Mouse (Mus musculus): ENCODE results near the gene Smtnl2. TPM values are rescaled to one million over a fixed set of nuclear protein-coding genes. Genes with fewer than 3 reads are reported as not detected.

The Smtnl2 gene
- polyA plus RNA-seq, 1 experiment = 20.3 TPM

DNA sequence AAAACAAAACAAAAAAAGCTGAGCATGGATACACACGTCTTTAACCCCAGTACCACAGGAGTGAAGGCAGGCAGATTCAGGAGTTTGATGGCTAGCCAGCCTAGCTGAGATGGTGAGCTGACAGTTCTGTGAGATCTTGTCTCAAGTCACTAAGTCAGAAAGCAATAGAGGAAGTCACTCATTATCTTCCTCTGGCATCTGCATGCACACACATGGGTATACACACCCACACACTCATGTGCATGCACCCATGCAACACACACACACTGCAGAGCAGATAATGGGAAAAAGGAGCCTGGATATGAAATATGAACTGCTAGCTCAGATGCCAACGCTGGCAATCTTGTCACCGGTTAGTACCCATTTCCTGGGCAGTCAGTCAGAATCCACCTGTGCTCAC is 18.3 kb downstream of the Smtnl2 start:
- Histone ChIP-seq H3K27ac (ENCODE audit: insufficient read depth, low read depth, low read length) (no peak overlapping the region), H3K4me3 (ENCODE audit: insufficient read depth, low read depth, low read length) (no peak overlapping the region), H3K27me3 (replicated peaks; ENCODE audit: control insufficient read depth, insufficient read depth, low read length) (no peaks in the 10 kb centered on the region), H3K36me3 (ENCODE audit: control insufficient read depth, insufficient read depth, low read length) (peaks cover 2% of the 10 kb centered on the region; the same call in 1 of the 2 replicates), H3K4me1 (ENCODE audit: control insufficient read depth, insufficient read depth, low read length) (no peaks in the 10 kb centered on the region)
- DNase-seq = no peak
- no peak for TF ChIP-seq POLR2A (IDR thresholded peaks at IDR 0.05; ENCODE audit: low read depth, low read length)
- TF ChIP-seq CTCF (conservative IDR thresholded peaks at IDR 0.05; ENCODE audit: insufficient read depth, insufficient read length, low read depth, low read length) = no peak
- 68% methylated on average over 3 of the region's 3 CpGs for WGBS

DNA sequence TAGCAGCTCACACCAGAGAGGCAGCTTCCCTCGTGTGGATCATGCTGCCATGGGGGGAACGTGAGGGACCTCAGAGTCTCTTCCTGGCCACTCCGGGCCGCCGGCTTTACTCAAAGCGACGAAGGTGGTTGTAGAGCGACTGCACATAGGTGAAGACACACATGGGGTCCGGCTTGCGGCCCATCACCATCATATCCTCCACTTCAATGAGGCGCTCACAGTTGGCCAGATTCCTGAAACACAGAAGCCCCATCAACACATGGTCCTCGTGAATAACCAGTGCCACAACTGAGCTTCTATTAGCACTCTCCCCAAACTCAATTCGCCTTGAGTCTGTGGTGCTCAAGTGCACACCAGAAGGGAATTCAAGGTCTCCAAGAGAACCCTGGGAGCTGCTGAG is 20.3 kb downstream of the Smtnl2 start:
- DNase-seq = no peak
- WGBS = 91% methylated on average over 13 of the region's 13 CpGs
- no peak overlapping the region for H3K27ac ChIP-seq (ENCODE audit: insufficient read depth, low read depth, low read length)
- H3K36me3 ChIP-seq (ENCODE audit: control insufficient read depth, insufficient read depth, low read length) = peaks cover 2% of the 10 kb centered on the region; the same call in 1 of the 2 replicates
- H3K27me3 ChIP-seq (replicated peaks; ENCODE audit: control insufficient read depth, insufficient read depth, low read length) = no peaks in the 10 kb centered on the region
- TF ChIP-seq POLR2A (IDR thresholded peaks at IDR 0.05; ENCODE audit: low read depth, low read length) (no peak), CTCF (conservative IDR thresholded peaks at IDR 0.05; ENCODE audit: insufficient read depth, insufficient read length, low read depth, low read length) (no peak)
- no peaks in the 10 kb centered on the region for H3K4me1 ChIP-seq (ENCODE audit: control insufficient read depth, insufficient read depth, low read length)
- H3K4me3 ChIP-seq (ENCODE audit: insufficient read depth, low read depth, low read length) = no peak overlapping the region

- DNase-seq = no peak
- no peak overlapping the region for H3K4me3 ChIP-seq (ENCODE audit: insufficient read depth, low read depth, low read length)
- 85% methylated on average over 7 of the region's 7 CpGs for WGBS
- no peak overlapping the region for H3K27ac ChIP-seq (ENCODE audit: insufficient read depth, low read depth, low read length)
- peaks cover 2% of the 10 kb centered on the region; the same call in 1 of the 2 replicates for H3K36me3 ChIP-seq (ENCODE audit: control insufficient read depth, insufficient read depth, low read length)
- TF ChIP-seq CTCF (conservative IDR thresholded peaks at IDR 0.05; ENCODE audit: insufficient read depth, insufficient read length, low read depth, low read length) (no peak), POLR2A (IDR thresholded peaks at IDR 0.05; ENCODE audit: low read depth, low read length) (no peak)
- no peaks in the 10 kb centered on the region for H3K27me3 ChIP-seq (replicated peaks; ENCODE audit: control insufficient read depth, insufficient read depth, low read length)
- H3K4me1 ChIP-seq (ENCODE audit: control insufficient read depth, insufficient read depth, low read length) = no peaks in the 10 kb centered on the region
These were observed 21.9 kb downstream of the Smtnl2 start for GRCm38 (mm10) chr11:72389407-72390142.

- H3K4me3 ChIP-seq (ENCODE audit: insufficient read depth, low read depth, low read length) = no peak overlapping the region
- peaks cover 2% of the 10 kb centered on the region; the same call in 1 of the 2 replicates for H3K36me3 ChIP-seq (ENCODE audit: control insufficient read depth, insufficient read depth, low read length)
- no peak for DNase-seq
- no peak for TF ChIP-seq CTCF (conservative IDR thresholded peaks at IDR 0.05; ENCODE audit: insufficient read depth, insufficient read length, low read depth, low read length)
- TF ChIP-seq POLR2A (IDR thresholded peaks at IDR 0.05; ENCODE audit: low read depth, low read length) = no peak
- 94% methylated on average over 6 of the region's 6 CpGs for WGBS
- no peaks in the 10 kb centered on the region for H3K4me1 ChIP-seq (ENCODE audit: control insufficient read depth, insufficient read depth, low read length)
- no peaks in the 10 kb centered on the region for H3K27me3 ChIP-seq (replicated peaks; ENCODE audit: control insufficient read depth, insufficient read depth, low read length)
- no peak overlapping the region for H3K27ac ChIP-seq (ENCODE audit: insufficient read depth, low read depth, low read length)
These were observed 23.4 kb downstream of the Smtnl2 start for GRCm38 (mm10) chr11:72388113-72388529.

DNA sequence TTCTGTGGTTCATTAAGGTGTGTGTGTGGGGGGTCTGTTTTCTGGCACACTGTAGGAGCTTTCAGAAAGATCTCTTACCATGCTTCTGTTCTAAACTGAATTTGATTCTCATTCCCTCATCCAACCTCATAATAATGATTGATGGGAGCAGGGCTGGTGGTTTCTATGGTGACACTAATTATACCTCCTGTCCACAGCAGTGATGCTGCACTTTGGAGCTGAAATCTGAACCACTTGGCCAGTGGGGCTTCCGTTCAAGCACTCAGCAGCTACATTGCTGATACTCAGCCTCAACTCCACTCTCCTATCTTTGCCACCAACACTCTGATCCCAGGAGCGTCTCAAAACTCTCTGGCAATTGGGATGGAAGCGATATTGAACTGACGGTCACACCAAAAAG is 32.2 kb downstream of the Smtnl2 start:
- WGBS = 79% methylated on average over 4 of the region's 4 CpGs
- H3K27me3 ChIP-seq (replicated peaks; ENCODE audit: control insufficient read depth, insufficient read depth, low read length) = no peaks in the 10 kb centered on the region
- H3K36me3 ChIP-seq (ENCODE audit: control insufficient read depth, insufficient read depth, low read length) = no peaks in the 10 kb centered on the region
- no peak overlapping the region for H3K27ac ChIP-seq (ENCODE audit: insufficient read depth, low read depth, low read length)
- TF ChIP-seq POLR2A (IDR thresholded peaks at IDR 0.05; ENCODE audit: low read depth, low read length) (no peak), CTCF (conservative IDR thresholded peaks at IDR 0.05; ENCODE audit: insufficient read depth, insufficient read length, low read depth, low read length) (no peak)
- H3K4me1 ChIP-seq (ENCODE audit: control insufficient read depth, insufficient read depth, low read length) = no peaks in the 10 kb centered on the region
- no peak overlapping the region for H3K4me3 ChIP-seq (ENCODE audit: insufficient read depth, low read depth, low read length)
- DNase-seq = no peak

DNA sequence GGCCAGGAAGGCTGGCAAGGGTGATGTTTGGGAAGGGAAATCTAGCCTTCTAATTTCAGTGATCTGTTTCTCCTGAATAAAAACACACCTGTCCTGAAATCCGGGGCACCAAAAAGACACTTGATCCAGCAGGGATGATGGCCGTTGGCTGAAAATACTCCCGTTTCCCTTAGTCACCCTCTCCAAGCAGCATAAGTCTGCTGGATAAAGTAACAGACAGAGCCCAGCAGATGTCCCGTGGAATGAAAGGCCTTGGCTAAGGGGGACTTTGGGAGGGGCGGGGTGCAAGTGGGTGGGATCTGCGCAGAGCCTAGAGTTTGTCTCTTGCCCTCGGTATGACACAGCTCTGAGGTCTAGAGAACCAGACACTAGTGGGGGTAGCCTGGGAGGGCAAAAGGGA is 33.3 kb downstream of the Smtnl2 start:
- no peaks in the 10 kb centered on the region for H3K27me3 ChIP-seq (replicated peaks; ENCODE audit: control insufficient read depth, insufficient read depth, low read length)
- no peaks in the 10 kb centered on the region for H3K36me3 ChIP-seq (ENCODE audit: control insufficient read depth, insufficient read depth, low read length)
- 63% methylated on average over 7 of the region's 7 CpGs for WGBS
- no peak for TF ChIP-seq POLR2A (IDR thresholded peaks at IDR 0.05; ENCODE audit: low read depth, low read length)
- H3K27ac ChIP-seq (ENCODE audit: insufficient read depth, low read depth, low read length) = no peak overlapping the region
- no peaks in the 10 kb centered on the region for H3K4me1 ChIP-seq (ENCODE audit: control insufficient read depth, insufficient read depth, low read length)
- no peak for DNase-seq
- H3K4me3 ChIP-seq (ENCODE audit: insufficient read depth, low read depth, low read length) = no peak overlapping the region

DNA sequence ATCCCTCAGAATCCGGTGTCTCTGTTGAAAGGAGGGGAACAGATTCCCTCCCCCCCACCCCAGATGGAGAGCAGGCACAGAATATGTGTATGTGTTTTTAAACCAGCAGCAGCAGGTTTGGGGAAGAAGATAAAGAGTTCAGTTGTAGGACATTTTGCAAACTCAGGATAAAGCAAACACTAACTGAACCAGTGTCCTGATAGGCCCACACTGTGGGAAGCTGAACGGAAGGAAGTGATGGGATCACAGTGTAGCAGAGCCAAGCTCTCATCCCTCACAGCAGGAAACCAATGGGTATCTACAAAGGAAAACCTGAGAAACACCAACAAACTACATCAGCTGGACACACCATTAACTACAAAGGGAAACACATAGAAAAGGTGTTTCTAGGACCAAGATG is 35.0 kb downstream of the Smtnl2 start:
- no peak overlapping the region for H3K27ac ChIP-seq (ENCODE audit: insufficient read depth, low read depth, low read length)
- H3K4me1 ChIP-seq (ENCODE audit: control insufficient read depth, insufficient read depth, low read length) = no peaks in the 10 kb centered on the region
- 85% methylated on average over 2 of the region's 2 CpGs for WGBS
- DNase-seq = no peak
- H3K36me3 ChIP-seq (ENCODE audit: control insufficient read depth, insufficient read depth, low read length) = no peaks in the 10 kb centered on the region
- no peaks in the 10 kb centered on the region for H3K27me3 ChIP-seq (replicated peaks; ENCODE audit: control insufficient read depth, insufficient read depth, low read length)
- no peak for TF ChIP-seq CTCF (conservative IDR thresholded peaks at IDR 0.05; ENCODE audit: insufficient read depth, insufficient read length, low read depth, low read length)
- no peak for TF ChIP-seq POLR2A (IDR thresholded peaks at IDR 0.05; ENCODE audit: low read depth, low read length)
- no peak overlapping the region for H3K4me3 ChIP-seq (ENCODE audit: insufficient read depth, low read depth, low read length)
